Mouse (Mus musculus) urinary bladder, postnatal 25 days (tissue): ENCODE results near the gene Gm3259.
"Not testable (repeated sequence)": the region's sequence is repeated elsewhere in the genome, so short reads cannot be mapped to it uniquely, and the experiment has no call there.

Experiments used
- DNase-seq: peaks from one replicate; pipeline ENCODE4 v3.0.0; 2022; ENCODE audit warnings: low spot score

Gm3259 gene

DNA sequence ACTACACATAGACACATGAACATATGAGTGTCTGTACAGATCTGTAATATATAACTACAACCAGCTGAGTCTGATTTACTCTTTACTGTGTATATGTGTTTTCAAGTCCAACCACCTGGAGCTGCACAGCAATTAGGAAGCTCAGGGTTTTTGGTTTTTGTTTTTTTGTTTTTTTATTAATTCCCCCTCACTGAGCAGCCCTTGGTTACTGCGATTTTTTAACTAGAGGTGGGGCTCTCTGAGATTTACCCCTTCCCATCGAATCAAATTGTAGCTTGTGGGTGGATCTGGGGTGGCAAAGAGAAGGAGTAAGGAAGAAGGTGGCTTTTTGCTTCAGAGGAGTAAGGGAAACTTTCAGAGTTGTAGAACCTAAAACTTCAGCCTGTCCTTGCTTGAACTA is at the start of gene Gm3259:
Gene Gm3259 (plus strand): TSS at position 301 of the 400 bp plus-strand sequence.
- DNase-seq, result not testable (repeated sequence)

GRCm38 (mm10) chr5:95272668-95273067 is 33.0 kb upstream of the Gm3259 start, which contains the start of gene Gm10424:
TSS of gene Gm10424 (minus strand) at chr5:95272768.
- DNase-seq, result not testable (repeated sequence)
